Mouse (Mus musculus): Measurements from ENCODE around the gene Tgfbr2. TPM values are rescaled to one million over a fixed set of nuclear protein-coding genes. Genes with fewer than 3 reads are reported as not detected.

Gene Tgfbr2
- 10 to 100 TPM; 28.2 to 30.2 TPM for total RNA-seq (2023)

DNA sequence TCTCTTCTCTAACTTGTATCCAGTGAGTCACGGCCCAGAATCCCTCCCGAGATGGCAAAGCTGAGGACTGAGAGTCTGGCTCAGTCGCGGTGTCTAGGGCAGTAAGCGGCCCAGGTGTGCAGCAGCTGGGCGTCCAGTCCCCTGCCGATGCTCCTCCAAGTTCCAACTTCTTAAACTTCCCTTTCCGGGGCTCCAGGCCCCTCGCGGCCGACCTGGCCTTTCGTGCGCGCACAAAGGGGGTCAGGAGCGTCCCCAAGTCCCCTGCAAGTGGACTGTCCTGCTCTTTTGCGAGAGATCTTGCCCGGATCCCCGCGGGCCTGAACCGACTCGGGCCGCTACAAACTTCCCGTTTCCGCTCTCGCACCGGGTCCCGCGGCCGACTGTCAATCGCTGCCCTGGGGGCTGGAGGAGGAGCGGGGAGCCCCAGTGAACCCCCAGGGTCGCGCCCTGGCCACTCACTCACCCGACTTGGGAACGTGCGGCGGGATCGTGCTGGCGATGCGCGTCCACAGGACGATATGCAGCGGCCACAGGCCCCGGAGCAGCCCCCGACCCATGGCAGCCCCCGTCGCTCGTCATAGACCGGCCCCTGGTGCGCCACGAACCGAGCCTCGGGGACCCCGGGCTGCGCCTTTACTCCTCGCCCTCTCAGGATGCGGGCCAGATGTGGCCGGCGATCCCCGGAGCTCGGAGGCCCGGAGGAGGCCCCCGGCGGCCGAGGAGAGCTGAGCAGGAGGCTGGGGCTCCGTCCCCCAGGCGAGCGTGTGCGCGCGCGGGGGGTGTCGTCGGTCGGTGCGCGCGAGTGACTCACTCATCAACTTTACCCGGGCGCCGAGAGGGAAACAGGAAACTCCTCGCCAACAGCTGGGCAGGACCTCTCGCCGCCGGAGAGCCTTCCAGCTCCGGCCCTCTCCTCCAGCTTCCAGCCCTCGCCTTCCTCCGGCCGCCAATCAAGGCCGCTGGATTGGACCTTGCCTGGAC is at the start of gene Tgfbr2:
Gene Tgfbr2, minus strand, starts transcription at position 880 of the 981 bp plus-strand sequence.

